Mouse (Mus musculus): ENCODE results near the gene Adap1. TPM values are rescaled to one million over a fixed set of nuclear protein-coding genes. Genes with fewer than 3 reads are reported as not detected.

Adap1 gene
- polyA plus RNA-seq, 1 experiment from 2014 or later = 2.3 TPM

DNA sequence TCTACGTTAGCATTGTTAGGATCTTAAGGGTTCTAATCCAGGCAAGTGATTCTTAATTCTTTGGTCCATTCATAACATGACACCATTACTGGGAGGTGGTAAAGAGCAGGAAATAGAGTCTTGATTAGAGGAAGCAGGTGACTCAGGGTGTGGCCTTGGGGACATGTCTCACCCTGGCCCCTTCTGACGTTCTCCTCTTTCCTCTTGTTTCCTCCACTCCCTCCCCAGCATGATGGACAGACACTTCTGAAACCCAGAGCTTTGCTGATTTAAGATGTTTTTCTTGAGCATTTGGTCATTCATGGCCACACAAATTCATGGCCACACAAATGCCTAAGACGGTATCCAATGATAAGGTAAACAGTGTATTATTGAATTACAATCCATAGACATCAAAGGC is 15.5 kb downstream of the Adap1 start:
- no peak overlapping the region for H3K27ac ChIP-seq (replicated peaks in 1 of 2; ENCODE audit: control insufficient read depth in 1 of 2, insufficient read depth in 1 of 2, low read depth in 2 of 2, low read length in 2 of 2)
- H3K9ac ChIP-seq (ENCODE audit: low read length) = no peak overlapping the region
- WGBS = 80% methylated on average over 3 of the region's 3 CpGs
- no peak overlapping the region for H3K4me3 ChIP-seq (ENCODE audit: control insufficient read depth in 1 of 2, insufficient read depth in 1 of 2, low read depth in 1 of 2, low read length in 2 of 2)
- no peak overlapping the region for H3K4me2 ChIP-seq (ENCODE audit: low read length)
- no peaks in the 10 kb centered on the region for H3K27me3 ChIP-seq (ENCODE audit: control insufficient read depth, insufficient read depth, low read length)
- no peaks in the 10 kb centered on the region for H3K4me1 ChIP-seq (ENCODE audit: control insufficient read depth in 2 of 2, insufficient read depth in 2 of 2, low read length in 2 of 2)
- no peaks in the 10 kb centered on the region for H3K9me3 ChIP-seq (ENCODE audit: control insufficient read depth, low read length)
- no peaks in the 10 kb centered on the region for H3K36me3 ChIP-seq (ENCODE audit: control insufficient read depth, insufficient read depth, low read length)
- ATAC-seq (ENCODE audit: insufficient number of reproducible peaks, insufficient read depth, low FRiP score, low read depth) = no peak

- Histone ChIP-seq H3K36me3 (ENCODE audit: control insufficient read depth, insufficient read depth, low read length) (no peaks in the 10 kb centered on the region), H3K4me2 (ENCODE audit: low read length) (no peak overlapping the region), H3K9me3 (ENCODE audit: control insufficient read depth, low read length) (no peaks in the 10 kb centered on the region), H3K9ac (ENCODE audit: low read length) (no peak overlapping the region), H3K27ac (replicated peaks in 1 of 2; ENCODE audit: control insufficient read depth in 1 of 2, insufficient read depth in 1 of 2, low read depth in 2 of 2, low read length in 2 of 2) (no peak overlapping the region), H3K4me3 (ENCODE audit: control insufficient read depth in 1 of 2, insufficient read depth in 1 of 2, low read depth in 1 of 2, low read length in 2 of 2) (no peak overlapping the region), H3K27me3 (ENCODE audit: control insufficient read depth, insufficient read depth, low read length) (no peaks in the 10 kb centered on the region), H3K4me1 (ENCODE audit: control insufficient read depth in 2 of 2, insufficient read depth in 2 of 2, low read length in 2 of 2) (no peaks in the 10 kb centered on the region)
- WGBS = 78% methylated on average over 9 of the region's 9 CpGs
- ATAC-seq (ENCODE audit: insufficient number of reproducible peaks, insufficient read depth, low FRiP score, low read depth) = no peak
Measured at GRCm38 (mm10) chr5:139303646-139304061, 21.8 kb downstream of the Adap1 start.

GRCm38 (mm10) chr5:139302101-139302500 is 23.3 kb downstream of the Adap1 start:
- Histone ChIP-seq H3K36me3 (ENCODE audit: control insufficient read depth, insufficient read depth, low read length) (no peaks in the 10 kb centered on the region), H3K9ac (ENCODE audit: low read length) (no peak overlapping the region), H3K4me1 (ENCODE audit: control insufficient read depth in 2 of 2, insufficient read depth in 2 of 2, low read length in 2 of 2) (no peaks in the 10 kb centered on the region), H3K27ac (replicated peaks in 1 of 2; ENCODE audit: control insufficient read depth in 1 of 2, insufficient read depth in 1 of 2, low read depth in 2 of 2, low read length in 2 of 2) (no peak overlapping the region), H3K4me2 (ENCODE audit: low read length) (no peak overlapping the region), H3K9me3 (ENCODE audit: control insufficient read depth, low read length) (no peaks in the 10 kb centered on the region), H3K4me3 (ENCODE audit: control insufficient read depth in 1 of 2, insufficient read depth in 1 of 2, low read depth in 1 of 2, low read length in 2 of 2) (no peak overlapping the region), H3K27me3 (ENCODE audit: control insufficient read depth, insufficient read depth, low read length) (no peaks in the 10 kb centered on the region)
- ATAC-seq (ENCODE audit: insufficient number of reproducible peaks, insufficient read depth, low FRiP score, low read depth) = no peak
- WGBS = 84% methylated on average over 6 of the region's 6 CpGs

DNA sequence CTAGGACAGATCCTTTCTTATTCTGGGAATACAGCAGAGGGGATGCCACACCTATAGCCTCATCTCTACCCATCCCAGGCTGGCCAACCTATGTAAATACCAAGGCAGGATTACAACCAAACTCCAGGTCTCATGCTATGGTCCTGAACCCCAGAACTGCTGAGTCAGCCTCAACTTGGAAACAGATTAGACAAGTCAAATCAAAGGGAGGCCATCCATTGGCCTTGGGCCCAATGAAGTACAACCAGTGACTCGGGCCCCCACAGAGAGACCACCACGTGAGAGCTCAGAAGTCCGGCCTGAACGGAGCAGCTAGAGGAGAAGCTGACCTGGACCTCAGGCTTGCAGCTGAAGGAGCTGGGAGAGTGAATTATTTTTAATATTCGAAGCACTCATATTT is 27.7 kb downstream of the Adap1 start:
- ATAC-seq (ENCODE audit: insufficient number of reproducible peaks, insufficient read depth, low FRiP score, low read depth) = no peak
- H3K9me3 ChIP-seq (ENCODE audit: control insufficient read depth, low read length) = no peaks in the 10 kb centered on the region
- H3K27ac ChIP-seq (replicated peaks in 1 of 2; ENCODE audit: control insufficient read depth in 1 of 2, insufficient read depth in 1 of 2, low read depth in 2 of 2, low read length in 2 of 2) = no peak overlapping the region

DNA sequence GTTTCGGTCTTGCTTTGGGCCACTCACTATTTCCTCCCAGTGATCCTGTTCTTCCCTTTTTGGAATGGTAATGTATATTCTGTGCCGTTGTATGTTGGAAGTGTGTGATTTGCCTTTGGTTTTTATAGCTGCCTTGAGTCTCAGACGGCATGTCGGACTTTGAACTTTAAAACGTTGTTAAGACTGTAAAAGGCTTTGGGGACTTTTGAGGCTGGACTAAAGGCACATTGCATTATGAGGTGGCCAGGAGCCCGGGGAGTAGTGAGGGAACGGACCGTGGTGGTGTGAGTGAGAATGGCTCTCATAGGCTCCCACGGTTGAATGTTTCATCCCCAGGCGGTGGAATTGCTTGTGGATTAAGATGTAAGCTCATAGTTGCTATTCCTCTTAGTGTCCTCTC is 28.3 kb downstream of the Adap1 start:
- ATAC-seq (ENCODE audit: insufficient number of reproducible peaks, insufficient read depth, low FRiP score, low read depth) = no peak
- Histone ChIP-seq H3K4me2 (ENCODE audit: low read length) (no peak overlapping the region), H3K36me3 (ENCODE audit: control insufficient read depth, insufficient read depth, low read length) (no peaks in the 10 kb centered on the region), H3K27me3 (ENCODE audit: control insufficient read depth, insufficient read depth, low read length) (no peaks in the 10 kb centered on the region), H3K4me3 (ENCODE audit: control insufficient read depth in 1 of 2, insufficient read depth in 1 of 2, low read depth in 1 of 2, low read length in 2 of 2) (no peak overlapping the region), H3K4me1 (ENCODE audit: control insufficient read depth in 2 of 2, insufficient read depth in 2 of 2, low read length in 2 of 2) (peaks cover 0 to under 1% of the 10 kb centered on the region in 2 experiments; a peak in 1 of 4 replicates), H3K9me3 (ENCODE audit: control insufficient read depth, low read length) (no peaks in the 10 kb centered on the region), H3K27ac (replicated peaks in 1 of 2; ENCODE audit: control insufficient read depth in 1 of 2, insufficient read depth in 1 of 2, low read depth in 2 of 2, low read length in 2 of 2) (no peak overlapping the region), H3K9ac (ENCODE audit: low read length) (no peak overlapping the region)
- WGBS = 90% methylated on average over 10 of the region's 10 CpGs

More for the DNA sequence above, 27.7 kb downstream of the Adap1 start:
- Histone ChIP-seq H3K36me3 (ENCODE audit: control insufficient read depth, insufficient read depth, low read length) (no peaks in the 10 kb centered on the region), H3K9ac (ENCODE audit: low read length) (no peak overlapping the region), H3K27me3 (ENCODE audit: control insufficient read depth, insufficient read depth, low read length) (no peaks in the 10 kb centered on the region), H3K4me3 (ENCODE audit: control insufficient read depth in 1 of 2, insufficient read depth in 1 of 2, low read depth in 1 of 2, low read length in 2 of 2) (no peak overlapping the region), H3K4me2 (ENCODE audit: low read length) (no peak overlapping the region), H3K4me1 (ENCODE audit: control insufficient read depth in 2 of 2, insufficient read depth in 2 of 2, low read length in 2 of 2) (no peaks in the 10 kb centered on the region)
- 85% methylated on average over 5 of the region's 5 CpGs for WGBS

DNA sequence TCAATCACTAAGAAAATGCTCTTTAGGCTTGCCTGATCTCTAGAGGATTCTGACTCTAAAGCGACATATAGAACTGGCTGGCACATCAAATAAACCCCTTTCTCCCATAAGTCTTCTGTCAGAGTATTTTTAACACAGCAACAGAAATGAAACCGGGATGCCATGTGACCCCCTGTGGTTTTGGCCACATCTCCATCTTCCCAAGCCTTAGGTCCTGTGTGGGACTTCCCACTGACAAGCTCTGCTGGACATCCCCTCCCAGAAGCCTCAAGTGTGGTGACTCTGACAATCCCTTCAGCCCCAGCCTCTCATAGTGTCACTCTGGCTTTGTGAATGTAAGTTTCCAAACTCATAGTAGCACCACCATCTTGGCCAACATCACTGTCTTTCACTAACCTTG is 31.3 kb downstream of the Adap1 start:
- 76% methylated on average over 2 of the region's 2 CpGs for WGBS
- H3K27me3 ChIP-seq (ENCODE audit: control insufficient read depth, insufficient read depth, low read length) = no peaks in the 10 kb centered on the region
- no peaks in the 10 kb centered on the region for H3K36me3 ChIP-seq (ENCODE audit: control insufficient read depth, insufficient read depth, low read length)
- no peak for ATAC-seq (ENCODE audit: insufficient number of reproducible peaks, insufficient read depth, low FRiP score, low read depth)
- H3K4me3 ChIP-seq (ENCODE audit: control insufficient read depth in 1 of 2, insufficient read depth in 1 of 2, low read depth in 1 of 2, low read length in 2 of 2) = no peak overlapping the region
- no peaks in the 10 kb centered on the region for H3K9me3 ChIP-seq (ENCODE audit: control insufficient read depth, low read length)
- no peak overlapping the region for H3K4me2 ChIP-seq (ENCODE audit: low read length)
- peaks cover 0 to 3% of the 10 kb centered on the region in 2 experiments; a peak in 1 of 4 replicates for H3K4me1 ChIP-seq (ENCODE audit: control insufficient read depth in 2 of 2, insufficient read depth in 2 of 2, low read length in 2 of 2)
- H3K9ac ChIP-seq (ENCODE audit: low read length) = no peak overlapping the region
- no peak overlapping the region for H3K27ac ChIP-seq (replicated peaks in 1 of 2; ENCODE audit: control insufficient read depth in 1 of 2, insufficient read depth in 1 of 2, low read depth in 2 of 2, low read length in 2 of 2)

GRCm38 (mm10) chr5:139291811-139292560 is 33.4 kb downstream of the Adap1 start:
- H3K27me3 ChIP-seq (ENCODE audit: control insufficient read depth, insufficient read depth, low read length) = no peaks in the 10 kb centered on the region
- H3K4me1 ChIP-seq (ENCODE audit: control insufficient read depth in 2 of 2, insufficient read depth in 2 of 2, low read length in 2 of 2) = peaks cover 0 to 3% of the 10 kb centered on the region in 2 experiments; a peak in 1 of 4 replicates
- H3K4me3 ChIP-seq (ENCODE audit: control insufficient read depth in 1 of 2, insufficient read depth in 1 of 2, low read depth in 1 of 2, low read length in 2 of 2) = no peak overlapping the region
- no peak overlapping the region for H3K4me2 ChIP-seq (ENCODE audit: low read length)
- WGBS = 63% methylated on average over 6 of the region's 6 CpGs
- H3K27ac ChIP-seq (replicated peaks in 1 of 2; ENCODE audit: control insufficient read depth in 1 of 2, insufficient read depth in 1 of 2, low read depth in 2 of 2, low read length in 2 of 2) = no peak overlapping the region
- ATAC-seq (ENCODE audit: insufficient number of reproducible peaks, insufficient read depth, low FRiP score, low read depth) = no peak
- H3K36me3 ChIP-seq (ENCODE audit: control insufficient read depth, insufficient read depth, low read length) = no peaks in the 10 kb centered on the region
- no peak overlapping the region for H3K9ac ChIP-seq (ENCODE audit: low read length)
- no peaks in the 10 kb centered on the region for H3K9me3 ChIP-seq (ENCODE audit: control insufficient read depth, low read length)

All from heart, embryonic 14.5 days (tissue).